Mouse (Mus musculus): ENCODE measurements around the gene Nrp1. TPM values are rescaled to one million over a fixed set of nuclear protein-coding genes. Genes with fewer than 3 reads are reported as not detected.

Gene Nrp1
- polyA plus RNA-seq, 2 experiments, result 33.8 to 75.1 TPM

GRCm38 (mm10) chr8:128420402-128420801 is 62.0 kb downstream of the Nrp1 start:
- Histone ChIP-seq H3K27ac (replicated peaks; ENCODE audit: low read depth, low read length) (no peak overlapping the region), H3K4me1 (ENCODE audit: control insufficient read depth, insufficient read depth, low read length) (peaks cover 20% of the 10 kb centered on the region), H3K27me3 (ENCODE audit: control insufficient read depth, insufficient read depth, low read length) (no peaks in the 10 kb centered on the region), H3K9ac (ENCODE audit: low read depth, low read length, severe bottlenecking) (no peak overlapping the region), H3K4me2 (replicated peaks; ENCODE audit: low read depth, low read length, severe bottlenecking) (no peak overlapping the region), H3K4me3 (replicated peaks; ENCODE audit: low read length) (no peak overlapping the region), H3K36me3 (ENCODE audit: control insufficient read depth, insufficient read depth, low read length) (no peaks in the 10 kb centered on the region), H3K9me3 (ENCODE audit: control insufficient read depth, low read length) (no peaks in the 10 kb centered on the region)
- WGBS, result 97% methylated on average over 1 of the region's 1 CpGs
- no peak for TF ChIP-seq POLR2A (IDR thresholded peaks at IDR 0.05; ENCODE audit: borderline replicate concordance, extremely low read depth, insufficient read depth, insufficient read length)
- ATAC-seq (ENCODE audit: low FRiP score, low read depth) (no peak), DNase-seq (ENCODE audit: low spot score) (no peak)

- TF ChIP-seq POLR2A (IDR thresholded peaks at IDR 0.05; ENCODE audit: borderline replicate concordance, extremely low read depth, insufficient read depth, insufficient read length), result no peak
- Histone ChIP-seq H3K4me3 (replicated peaks; ENCODE audit: low read length) (no peak overlapping the region), H3K9ac (ENCODE audit: low read depth, low read length, severe bottlenecking) (no peak overlapping the region), H3K4me2 (replicated peaks; ENCODE audit: low read depth, low read length, severe bottlenecking) (no peak overlapping the region), H3K27me3 (ENCODE audit: control insufficient read depth, insufficient read depth, low read length) (no peaks in the 10 kb centered on the region), H3K27ac (replicated peaks; ENCODE audit: low read depth, low read length) (no peak overlapping the region), H3K36me3 (ENCODE audit: control insufficient read depth, insufficient read depth, low read length) (peaks cover 8% of the 10 kb centered on the region; the same call in 1 of the 2 replicates), H3K9me3 (ENCODE audit: control insufficient read depth, low read length) (no peaks in the 10 kb centered on the region), H3K4me1 (ENCODE audit: control insufficient read depth, insufficient read depth, low read length) (0 out of 2 replicates have a peak, but pooled peaks cover 3% of the 10 kb centered on the region)
- no peak for ATAC-seq (ENCODE audit: low FRiP score, low read depth)
- DNase-seq (ENCODE audit: low spot score), result no peak
Measured at GRCm38 (mm10) chr8:128423813-128424212, 65.4 kb downstream of the Nrp1 start.

GRCm38 (mm10) chr8:128424626-128425333 is 66.4 kb downstream of the Nrp1 start:
- Histone ChIP-seq H3K4me3 (replicated peaks; ENCODE audit: low read length) (no peak overlapping the region), H3K9me3 (ENCODE audit: control insufficient read depth, low read length) (no peaks in the 10 kb centered on the region), H3K9ac (ENCODE audit: low read depth, low read length, severe bottlenecking) (no peak overlapping the region), H3K4me1 (ENCODE audit: control insufficient read depth, insufficient read depth, low read length) (0 out of 2 replicates have a peak, but pooled peaks cover 3% of the 10 kb centered on the region), H3K4me2 (replicated peaks; ENCODE audit: low read depth, low read length, severe bottlenecking) (no peak overlapping the region), H3K36me3 (ENCODE audit: control insufficient read depth, insufficient read depth, low read length) (peaks cover 12% of the 10 kb centered on the region; the same call in 1 of the 2 replicates), H3K27me3 (ENCODE audit: control insufficient read depth, insufficient read depth, low read length) (no peaks in the 10 kb centered on the region), H3K27ac (replicated peaks; ENCODE audit: low read depth, low read length) (no peak overlapping the region)
- no peak for TF ChIP-seq POLR2A (IDR thresholded peaks at IDR 0.05; ENCODE audit: borderline replicate concordance, extremely low read depth, insufficient read depth, insufficient read length)
- ATAC-seq (ENCODE audit: low FRiP score, low read depth), result 0 out of 2 replicates have a peak, but pooled peaks have one; percentile 37
- DNase-seq (ENCODE audit: low spot score), result no peak
- 47% methylated on average over 7 of the region's 7 CpGs for WGBS

- Histone ChIP-seq H3K27ac (replicated peaks; ENCODE audit: low read depth, low read length) (no peak overlapping the region), H3K4me1 (ENCODE audit: control insufficient read depth, insufficient read depth, low read length) (0 out of 2 replicates have a peak, but pooled peaks cover 3% of the 10 kb centered on the region), H3K4me2 (replicated peaks; ENCODE audit: low read depth, low read length, severe bottlenecking) (no peak overlapping the region), H3K27me3 (ENCODE audit: control insufficient read depth, insufficient read depth, low read length) (no peaks in the 10 kb centered on the region), H3K9ac (ENCODE audit: low read depth, low read length, severe bottlenecking) (no peak overlapping the region), H3K36me3 (ENCODE audit: control insufficient read depth, insufficient read depth, low read length) (peaks cover 16% of the 10 kb centered on the region), H3K9me3 (ENCODE audit: control insufficient read depth, low read length) (no peaks in the 10 kb centered on the region), H3K4me3 (replicated peaks; ENCODE audit: low read length) (no peak overlapping the region)
- DNase-seq (ENCODE audit: low spot score), result no peak
- WGBS, result 88% methylated on average over 3 of the region's 3 CpGs
- no peak for ATAC-seq (ENCODE audit: low FRiP score, low read depth)
- TF ChIP-seq POLR2A (IDR thresholded peaks at IDR 0.05; ENCODE audit: borderline replicate concordance, extremely low read depth, insufficient read depth, insufficient read length), result no peak
Measured at GRCm38 (mm10) chr8:128427071-128427470, 68.7 kb downstream of the Nrp1 start.

GRCm38 (mm10) chr8:128428971-128429370 is 70.6 kb downstream of the Nrp1 start:
- DNase-seq (ENCODE audit: low spot score) (no peak), ATAC-seq (ENCODE audit: low FRiP score, low read depth) (no peak; the same call in 1 of the 2 replicates)
- Histone ChIP-seq H3K27me3 (ENCODE audit: control insufficient read depth, insufficient read depth, low read length) (no peaks in the 10 kb centered on the region), H3K9ac (ENCODE audit: low read depth, low read length, severe bottlenecking) (no peak overlapping the region), H3K4me3 (replicated peaks; ENCODE audit: low read length) (no peak overlapping the region), H3K36me3 (ENCODE audit: control insufficient read depth, insufficient read depth, low read length) (peaks cover 17% of the 10 kb centered on the region), H3K4me1 (ENCODE audit: control insufficient read depth, insufficient read depth, low read length) (0 out of 2 replicates have a peak, but pooled peaks cover 3% of the 10 kb centered on the region), H3K27ac (replicated peaks; ENCODE audit: low read depth, low read length) (no peak overlapping the region), H3K9me3 (ENCODE audit: control insufficient read depth, low read length) (no peaks in the 10 kb centered on the region), H3K4me2 (replicated peaks; ENCODE audit: low read depth, low read length, severe bottlenecking) (no peak overlapping the region)
- TF ChIP-seq POLR2A (IDR thresholded peaks at IDR 0.05; ENCODE audit: borderline replicate concordance, extremely low read depth, insufficient read depth, insufficient read length), result no peak
- WGBS, result 72% methylated on average over 1 of the region's 1 CpGs

Data from limb, embryonic 14.5 days (tissue).